Mouse (Mus musculus) skeletal muscle tissue, adult 2 months (tissue): ENCODE data around the gene Nppc.

ENCODE experiments used
- DNase-seq: peaks from one replicate; pipeline ENCODE4 v3.0.0-alpha.2; 2012; ENCODE audit warnings: low read depth, low spot score

Nppc gene

DNA sequence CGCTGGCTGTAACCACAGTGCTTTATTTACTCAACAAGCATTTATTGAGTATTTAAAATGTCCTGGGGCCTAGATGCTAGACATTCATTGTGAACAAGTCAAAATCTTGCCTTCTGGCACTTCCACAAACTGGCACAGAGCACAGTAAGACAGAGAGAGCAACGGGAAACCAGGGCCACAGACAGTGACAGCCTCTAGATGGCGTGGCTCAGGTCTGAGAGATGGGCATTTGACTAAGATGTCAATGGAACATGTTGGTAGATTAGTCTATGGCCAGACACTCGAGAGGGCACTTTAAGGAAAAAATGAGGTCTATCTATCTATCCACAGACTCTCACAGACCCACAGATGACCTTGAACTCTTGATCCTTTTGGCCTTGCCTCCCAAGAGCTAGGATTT, 17.7 kb downstream of the Nppc start:
- no peak for DNase-seq

DNA sequence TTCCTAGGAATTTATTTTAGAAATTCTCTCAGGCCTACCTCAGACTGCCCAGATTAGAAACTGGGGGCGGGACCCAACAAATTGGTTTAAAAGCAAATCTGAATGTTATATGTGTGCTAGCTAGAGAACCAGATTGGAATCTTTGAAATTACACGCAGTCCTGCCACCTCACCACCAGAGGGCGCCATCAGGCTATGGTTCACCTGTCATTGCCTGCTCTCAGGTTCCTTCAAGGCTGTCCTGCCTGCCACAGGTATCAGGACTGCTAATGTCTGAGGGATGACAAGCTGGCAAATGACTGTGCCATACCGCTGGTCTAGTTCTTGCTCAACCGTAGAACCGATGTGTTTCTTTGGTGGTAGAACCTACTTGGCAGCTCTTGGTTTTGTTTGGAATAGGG, 20.1 kb downstream of the Nppc start:
- no peak for DNase-seq

GRCm38 (mm10) chr1:86647517-86647916, 22.9 kb downstream of the Nppc start:
- DNase-seq = no peak

DNA sequence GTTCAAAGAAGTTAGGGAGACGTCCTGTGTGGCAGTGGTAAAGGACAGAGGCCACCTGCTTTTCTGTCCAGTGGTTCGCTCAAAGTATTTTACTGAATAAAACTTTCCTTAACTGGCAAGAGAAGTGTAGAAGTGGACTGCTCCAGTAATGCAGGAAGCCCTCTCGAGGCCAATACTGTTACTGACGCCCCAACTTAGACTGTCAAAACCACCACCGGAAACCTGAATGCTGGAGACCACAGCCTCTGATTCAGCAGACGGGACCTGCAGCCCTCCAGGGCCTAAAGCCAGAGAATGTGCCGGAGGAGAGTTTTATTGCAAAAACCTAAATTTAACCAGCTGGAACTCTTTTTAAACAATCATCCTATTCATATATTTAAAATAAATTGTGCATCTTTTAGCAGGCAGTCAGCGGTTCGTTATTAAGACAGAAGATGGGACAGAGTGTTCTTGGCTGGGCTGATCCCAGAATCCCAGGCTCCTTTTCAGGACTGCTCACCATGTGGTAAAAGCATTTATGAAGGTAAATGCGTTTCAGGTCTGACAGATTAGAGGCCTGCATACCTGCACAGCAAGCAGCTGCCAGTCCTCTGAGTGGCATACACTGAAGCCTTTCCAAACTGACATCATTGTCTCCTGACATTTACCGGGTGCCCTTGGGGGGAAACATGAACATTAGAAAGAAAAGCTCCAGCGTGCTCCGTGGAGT, 27.1 kb downstream of the Nppc start:
- no peak for DNase-seq

DNA sequence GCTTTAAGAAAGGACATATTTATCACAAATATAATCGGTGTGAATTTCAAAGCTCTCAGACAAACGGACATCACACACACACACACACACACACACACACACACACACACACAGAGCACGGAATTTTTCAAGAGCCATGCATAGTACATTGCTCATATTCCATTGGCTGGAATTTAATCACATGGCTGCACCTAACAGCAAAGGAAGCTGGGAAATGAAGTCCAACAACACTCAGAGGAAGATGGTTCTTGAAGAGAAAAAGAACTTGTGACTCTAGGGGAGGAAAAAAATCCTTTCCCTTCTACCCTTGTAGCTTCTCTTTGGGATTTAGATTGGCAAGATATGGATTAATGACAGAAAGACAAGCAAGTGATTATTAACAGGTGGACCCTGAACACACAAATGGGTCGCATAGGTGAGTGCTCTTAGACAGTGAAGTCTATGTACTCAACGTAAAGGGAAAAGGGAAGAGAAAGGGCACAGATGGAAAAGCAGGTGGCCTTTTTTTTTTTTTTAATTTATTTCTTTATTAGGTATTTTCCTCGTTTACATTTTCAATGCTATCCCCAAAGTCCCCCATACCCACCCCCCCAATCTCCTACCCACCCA, 35.5 kb downstream of the Nppc start:
- DNase-seq = no peak

GRCm38 (mm10) chr1:86633840-86634750, 36.3 kb downstream of the Nppc start:
- no peak for DNase-seq

DNA sequence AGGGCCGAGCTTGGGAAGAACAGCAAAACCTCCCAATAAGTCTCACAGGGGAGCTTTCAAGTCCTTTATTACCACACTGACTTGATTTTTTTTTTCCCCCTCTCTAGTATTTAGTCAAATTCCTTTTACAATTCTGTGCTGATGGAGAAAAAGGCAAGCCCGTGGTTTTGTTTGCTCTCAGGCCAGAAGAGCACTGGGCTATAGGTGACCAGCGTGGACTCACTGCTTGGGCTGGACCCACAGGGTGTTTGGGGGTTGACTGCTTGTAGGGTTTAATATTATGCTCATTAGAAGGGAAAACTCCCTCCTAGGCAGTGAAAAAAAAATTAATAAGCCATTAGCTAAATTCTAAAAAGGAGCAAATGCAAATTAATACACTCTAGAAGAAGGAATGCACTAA, 36.9 kb downstream of the Nppc start:
- DNase-seq = no peak

DNA sequence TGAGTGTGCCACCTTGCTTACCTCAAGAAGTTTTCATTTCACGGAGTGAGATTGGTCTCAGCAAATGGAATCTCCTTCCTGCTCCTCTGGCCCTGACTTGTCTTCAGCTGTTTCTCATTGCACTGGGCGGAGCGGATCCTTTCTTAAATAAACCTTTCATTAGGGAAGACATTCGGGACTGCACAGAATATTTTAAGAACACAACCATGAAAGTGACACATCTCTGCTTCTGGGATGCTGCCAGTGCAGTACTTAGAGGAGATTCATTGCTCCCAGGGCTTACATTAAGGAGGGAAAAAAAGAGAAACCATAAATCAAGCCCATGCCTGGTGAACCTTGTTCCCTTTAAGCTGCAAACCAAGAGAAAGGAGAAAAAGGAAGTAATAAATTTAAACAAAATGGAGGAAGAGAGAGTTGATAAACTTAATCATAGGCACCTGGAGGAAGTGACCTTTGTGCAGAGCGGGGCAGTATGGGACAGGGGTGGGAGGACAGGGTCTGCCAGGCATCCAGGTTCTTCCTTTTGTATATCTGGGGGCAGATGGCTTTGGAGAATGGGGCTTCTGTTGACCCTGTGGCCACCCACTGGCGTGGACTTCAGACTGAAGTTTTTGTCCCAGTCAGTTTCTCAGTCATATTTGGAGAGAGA, 37.5 kb downstream of the Nppc start:
- no peak for DNase-seq

- DNase-seq = no peak
Observed at GRCm38 (mm10) chr1:86630527-86630926, 39.8 kb downstream of the Nppc start.

GRCm38 (mm10) chr1:86629936-86630335, 40.4 kb downstream of the Nppc start:
- no peak for DNase-seq

DNA sequence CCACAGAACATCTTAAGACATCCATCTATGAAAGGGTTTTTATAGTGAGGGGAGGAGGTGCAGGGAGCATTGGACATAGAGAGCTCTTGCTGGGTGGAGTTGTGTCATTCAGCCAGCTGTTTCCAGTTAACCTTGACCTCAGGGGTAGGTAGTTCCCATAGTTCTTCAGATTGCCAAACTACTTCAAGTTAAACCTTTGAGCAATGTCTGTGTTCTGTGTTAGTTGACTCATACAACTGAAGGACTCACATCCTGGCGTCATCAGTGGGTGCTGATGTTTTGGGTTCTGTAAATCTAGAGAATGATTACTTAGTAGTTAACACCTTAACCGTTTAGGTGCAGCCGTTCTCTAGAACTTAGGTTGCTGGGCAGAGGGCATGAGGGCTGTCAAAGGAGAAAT, 42.1 kb downstream of the Nppc start:
- DNase-seq = no peak

DNA sequence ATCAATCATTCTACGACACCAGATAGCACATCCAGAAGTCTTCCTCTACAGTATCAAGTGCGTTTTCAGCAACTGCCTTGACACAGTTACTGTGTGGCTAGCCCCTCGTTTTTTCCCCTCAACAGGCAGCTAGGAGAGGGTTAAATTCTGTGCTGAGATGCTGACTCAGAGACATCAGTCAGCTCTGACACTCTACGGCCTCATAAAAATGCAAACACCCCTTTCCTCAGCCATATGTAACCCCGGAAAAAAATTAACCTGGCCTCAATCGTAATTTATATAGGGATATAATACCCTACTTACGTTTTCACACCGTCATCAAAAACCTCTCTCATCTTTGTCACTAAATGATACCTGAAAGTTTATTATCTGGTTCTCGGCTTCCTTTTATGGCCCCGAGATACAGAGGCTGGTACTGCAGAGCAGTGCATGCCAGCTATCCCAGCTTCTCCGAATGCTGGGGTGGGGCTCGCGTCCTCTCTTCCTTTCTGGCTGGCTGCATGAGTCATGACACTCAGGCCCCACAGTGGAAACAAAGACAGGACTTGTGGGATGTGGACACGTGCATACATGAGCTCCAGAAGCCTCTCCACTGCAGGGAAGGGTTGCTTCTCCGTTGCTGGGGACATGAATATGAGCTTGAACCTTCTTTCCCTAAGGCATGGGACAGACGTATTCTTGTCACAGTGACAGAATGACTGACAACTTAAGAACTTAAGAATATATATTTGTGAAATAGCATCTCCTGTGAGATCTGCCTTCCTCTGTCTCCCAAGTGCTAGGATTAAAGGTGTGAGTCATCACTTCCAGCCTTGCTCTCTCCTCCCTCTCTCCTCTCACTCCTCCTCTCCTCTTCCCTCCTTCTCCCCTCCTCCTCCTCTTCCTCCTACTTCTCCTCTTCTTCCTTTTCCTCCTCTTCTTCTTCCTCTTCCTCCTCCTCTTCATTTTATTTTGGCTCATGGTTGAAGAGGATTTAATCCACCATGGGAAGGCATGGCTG, 47.1 kb downstream of the Nppc start:
- no peak for DNase-seq

- DNase-seq = no peak
Observed at GRCm38 (mm10) chr1:86622296-86622695, 48.1 kb downstream of the Nppc start.

DNA sequence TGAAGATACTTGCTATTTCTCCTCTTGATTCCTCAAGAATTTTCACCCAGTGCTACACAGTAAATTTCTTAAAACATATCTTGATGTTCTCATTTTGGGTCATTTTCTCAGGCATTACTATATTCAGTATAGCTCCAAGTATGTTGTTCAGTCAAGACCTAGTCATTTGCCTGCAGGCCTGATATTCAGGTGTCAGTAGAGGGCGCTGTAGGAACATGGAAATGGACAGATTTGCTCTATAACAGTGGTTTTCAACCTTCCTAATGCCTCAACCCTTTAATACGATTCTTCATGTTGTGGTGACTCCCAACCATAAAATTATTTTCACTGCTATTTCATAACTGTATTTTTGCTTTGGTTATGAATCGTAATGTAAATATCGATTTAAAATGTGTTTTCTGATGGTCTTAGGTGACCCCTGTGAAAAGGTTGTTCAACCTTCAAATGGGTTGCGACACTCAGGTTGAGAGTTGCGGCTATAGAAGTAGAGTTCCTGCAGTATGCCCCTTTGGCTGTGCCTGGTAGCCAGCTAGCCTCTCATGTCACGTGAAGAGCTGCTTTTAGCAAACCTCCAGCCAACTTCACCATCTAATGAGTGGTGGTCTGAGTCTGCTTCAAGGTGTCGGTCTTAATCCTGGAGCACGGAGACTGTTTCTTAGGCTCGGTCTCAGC, 51.8 kb downstream of the Nppc start:
- peak; percentile 43 for DNase-seq
